Mouse (Mus musculus): ENCODE measurements at regions not wholly inside any gene's neighbourhood (a gene's known extent, or its start where the extent isn't known, plus 50 kb on each side); places are given as distances from the start of the nearest gene placed in this dataset.

DNA sequence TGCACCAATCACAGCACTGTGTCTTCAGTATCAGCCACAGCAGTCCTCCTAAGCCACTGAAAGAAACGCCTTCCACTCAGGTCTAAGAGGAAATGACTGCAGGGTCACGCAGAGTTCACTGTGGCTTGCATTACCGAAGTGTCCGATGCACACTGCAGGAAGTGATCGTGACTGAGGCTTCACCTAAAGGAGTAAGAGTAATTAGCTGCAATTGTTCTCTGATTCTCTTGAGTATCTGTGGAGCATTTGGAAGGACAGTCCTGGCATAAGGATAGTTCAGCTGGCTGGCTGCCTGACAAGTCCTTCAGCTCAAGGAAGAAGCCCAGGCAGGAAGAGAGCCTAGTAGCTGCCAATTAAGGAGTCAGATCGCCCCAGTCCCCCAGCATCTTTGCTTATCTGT lies 252.2 kb upstream of the Rpl38 start:
- 50% methylated on average over 6 of the region's 6 CpGs for WGBS
- Histone ChIP-seq H3K9me3 (ENCODE audit: control insufficient read depth) (no peaks in the 10 kb centered on the region), H3K9ac (ENCODE audit: low read depth, low read length) (no peak overlapping the region), H3K36me3 (ENCODE audit: control insufficient read depth, insufficient read depth) (no peaks in the 10 kb centered on the region), H3K4me2 (replicated peaks; ENCODE audit: low read depth) (no peak overlapping the region), H3K4me3 (ENCODE audit: low read depth, low read length) (no peak overlapping the region), H3K4me1 (replicated peaks; ENCODE audit: control insufficient read depth, insufficient read depth, low read length) (no peaks in the 10 kb centered on the region), H3K27me3 (replicated peaks; ENCODE audit: control insufficient read depth, insufficient read depth, low read length) (no peaks in the 10 kb centered on the region), H3K27ac (ENCODE audit: low read depth, low read length) (no peak overlapping the region)
- no peak for ATAC-seq
- TF ChIP-seq CTCF (IDR thresholded peaks at IDR 0.05; ENCODE audit: low read depth): no peak

DNA sequence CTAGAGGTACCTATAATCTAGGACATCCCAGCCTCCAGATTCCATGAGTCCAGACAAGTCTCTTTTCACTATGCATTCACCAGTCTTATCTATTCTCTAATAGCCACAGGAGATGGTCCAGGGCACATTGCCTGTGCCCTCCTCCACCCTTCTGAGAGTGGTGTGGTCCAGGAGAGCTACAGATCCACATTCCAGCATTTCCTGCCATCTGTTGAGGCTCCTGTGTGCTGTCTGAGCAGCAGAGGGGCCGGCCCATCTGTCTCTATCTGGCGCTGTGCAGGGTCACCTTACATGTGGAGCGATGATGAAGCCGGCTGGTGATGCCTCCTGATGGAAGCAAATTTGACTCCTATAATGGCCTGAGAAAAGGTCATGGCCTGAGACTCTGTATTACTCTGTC lies 263.9 kb upstream of the Rpl38 start:
- TF ChIP-seq CTCF (IDR thresholded peaks at IDR 0.05; ENCODE audit: low read depth): no peak
- no peak for ATAC-seq
- H3K9me3 ChIP-seq (ENCODE audit: control insufficient read depth): no peaks in the 10 kb centered on the region
- H3K4me2 ChIP-seq (replicated peaks; ENCODE audit: low read depth): no peak overlapping the region
- H3K9ac ChIP-seq (ENCODE audit: low read depth, low read length): no peak overlapping the region
- H3K4me3 ChIP-seq (ENCODE audit: low read depth, low read length): no peak overlapping the region
- no peaks in the 10 kb centered on the region for H3K4me1 ChIP-seq (replicated peaks; ENCODE audit: control insufficient read depth, insufficient read depth, low read length)
- no peaks in the 10 kb centered on the region for H3K36me3 ChIP-seq (ENCODE audit: control insufficient read depth, insufficient read depth)
- no peak overlapping the region for H3K27ac ChIP-seq (ENCODE audit: low read depth, low read length)
- no peaks in the 10 kb centered on the region for H3K27me3 ChIP-seq (replicated peaks; ENCODE audit: control insufficient read depth, insufficient read depth, low read length)
- 64% methylated on average over 4 of the region's 4 CpGs for WGBS

DNA sequence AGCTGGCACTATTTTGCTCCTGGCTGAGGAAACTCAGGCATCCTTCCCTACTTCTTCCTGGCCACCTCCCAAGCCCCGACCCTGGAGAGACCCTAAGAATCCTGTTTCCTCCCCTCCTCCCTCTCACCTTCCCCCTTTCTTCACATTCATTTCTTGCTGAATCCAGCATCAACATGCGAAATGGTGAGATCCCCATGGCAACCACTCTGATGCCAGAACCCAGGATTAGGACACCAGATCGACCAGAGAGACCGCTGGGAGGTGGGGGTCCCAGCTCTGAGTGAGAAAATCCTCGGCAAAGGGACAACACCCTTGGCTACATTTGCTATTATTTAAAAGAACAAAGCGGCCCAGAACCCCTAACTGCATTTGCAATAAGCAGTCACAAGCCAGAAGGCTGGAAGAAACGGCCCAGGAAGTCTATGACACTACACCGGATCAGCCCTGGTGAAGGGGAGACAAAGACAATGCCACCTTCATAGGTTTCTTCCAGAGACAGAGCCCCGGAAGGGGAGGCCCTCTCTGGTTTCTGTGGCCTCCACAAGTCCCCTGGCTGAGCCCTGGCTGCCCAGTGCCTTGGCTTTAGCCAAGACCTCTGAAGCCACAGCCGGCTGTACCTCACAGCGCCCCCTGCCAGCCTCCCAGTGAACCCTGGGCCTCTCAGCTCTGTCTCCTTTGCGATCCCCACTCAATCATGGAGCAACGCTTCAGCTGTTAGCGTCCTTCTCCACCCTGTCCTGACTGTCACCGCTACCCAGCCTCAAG lies 265.6 kb upstream of the Rpl38 start:
- Histone ChIP-seq H3K4me3 (ENCODE audit: low read depth, low read length) (no peak overlapping the region), H3K27ac (ENCODE audit: low read depth, low read length) (no peak overlapping the region), H3K36me3 (ENCODE audit: control insufficient read depth, insufficient read depth) (no peaks in the 10 kb centered on the region), H3K4me2 (replicated peaks; ENCODE audit: low read depth) (no peak overlapping the region), H3K9ac (ENCODE audit: low read depth, low read length) (no peak overlapping the region), H3K4me1 (replicated peaks; ENCODE audit: control insufficient read depth, insufficient read depth, low read length) (no peaks in the 10 kb centered on the region), H3K27me3 (replicated peaks; ENCODE audit: control insufficient read depth, insufficient read depth, low read length) (no peaks in the 10 kb centered on the region), H3K9me3 (ENCODE audit: control insufficient read depth) (no peaks in the 10 kb centered on the region)
- TF ChIP-seq CTCF (IDR thresholded peaks at IDR 0.05; ENCODE audit: low read depth): peak; percentile 55
- 52% methylated on average over 15 of the region's 15 CpGs for WGBS
- ATAC-seq: no peak

DNA sequence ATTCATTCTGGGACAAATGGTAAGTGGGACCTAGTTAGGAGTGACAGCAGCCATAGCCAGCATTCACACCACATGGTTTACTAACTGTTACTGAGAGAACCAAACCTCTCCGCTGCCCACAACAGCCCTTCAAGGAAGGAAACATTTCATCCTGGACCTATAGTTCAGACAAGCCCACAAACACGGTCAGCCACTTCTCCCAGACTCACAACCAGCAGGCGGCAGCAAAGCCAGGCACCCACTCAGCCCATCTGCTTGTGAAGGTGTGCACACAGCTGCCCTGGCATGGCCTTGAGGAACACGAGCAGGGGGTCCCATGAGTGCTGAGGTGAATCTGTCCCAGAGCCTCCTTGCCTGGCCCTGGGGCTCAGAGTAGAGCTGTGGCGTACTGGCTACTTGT lies 267.6 kb upstream of the Rpl38 start:
- 56% methylated on average over 5 of the region's 5 CpGs for WGBS
- no peaks in the 10 kb centered on the region for H3K4me1 ChIP-seq (replicated peaks; ENCODE audit: control insufficient read depth, insufficient read depth, low read length)
- no peaks in the 10 kb centered on the region for H3K27me3 ChIP-seq (replicated peaks; ENCODE audit: control insufficient read depth, insufficient read depth, low read length)
- peak; percentile 60 for TF ChIP-seq CTCF (IDR thresholded peaks at IDR 0.05; ENCODE audit: low read depth)
- no peak overlapping the region for H3K27ac ChIP-seq (ENCODE audit: low read depth, low read length)
- no peaks in the 10 kb centered on the region for H3K36me3 ChIP-seq (ENCODE audit: control insufficient read depth, insufficient read depth)
- no peak overlapping the region for H3K9ac ChIP-seq (ENCODE audit: low read depth, low read length)
- ATAC-seq: no peak
- no peaks in the 10 kb centered on the region for H3K9me3 ChIP-seq (ENCODE audit: control insufficient read depth)
- H3K4me2 ChIP-seq (replicated peaks; ENCODE audit: low read depth): no peak overlapping the region
- no peak overlapping the region for H3K4me3 ChIP-seq (ENCODE audit: low read depth, low read length)

DNA sequence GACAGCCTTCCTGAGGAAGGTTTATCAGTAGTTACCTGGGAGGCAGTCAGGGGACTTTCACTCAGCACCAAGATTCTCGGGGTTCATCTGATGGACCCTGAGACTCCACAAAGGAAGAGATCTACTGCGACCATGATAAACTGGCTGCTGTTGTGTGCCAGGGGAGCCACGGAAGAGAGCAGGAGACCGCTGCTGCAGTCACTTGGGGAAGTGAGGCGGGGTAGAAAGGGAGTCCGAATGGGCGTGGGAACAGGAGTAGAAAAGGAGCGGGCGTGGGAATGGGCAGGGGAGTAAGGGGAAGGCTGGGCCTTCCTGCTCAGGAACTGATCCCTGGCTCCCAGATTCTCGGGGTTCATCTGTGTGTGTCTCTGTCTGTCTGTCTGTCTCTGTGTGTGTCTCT lies 276.2 kb upstream of the Rpl38 start:
- no peaks in the 10 kb centered on the region for H3K27me3 ChIP-seq (replicated peaks; ENCODE audit: control insufficient read depth, insufficient read depth, low read length)
- no peak for TF ChIP-seq CTCF (IDR thresholded peaks at IDR 0.05; ENCODE audit: low read depth)
- no peak for ATAC-seq
- no peaks in the 10 kb centered on the region for H3K9me3 ChIP-seq (ENCODE audit: control insufficient read depth)
- H3K4me3 ChIP-seq (ENCODE audit: low read depth, low read length): no peak overlapping the region
- H3K9ac ChIP-seq (ENCODE audit: low read depth, low read length): no peak overlapping the region
- H3K4me2 ChIP-seq (replicated peaks; ENCODE audit: low read depth): no peak overlapping the region
- no peak overlapping the region for H3K27ac ChIP-seq (ENCODE audit: low read depth, low read length)
- H3K4me1 ChIP-seq (replicated peaks; ENCODE audit: control insufficient read depth, insufficient read depth, low read length): no peaks in the 10 kb centered on the region
- WGBS: 67% methylated on average over 10 of the region's 10 CpGs
- H3K36me3 ChIP-seq (ENCODE audit: control insufficient read depth, insufficient read depth): no peaks in the 10 kb centered on the region

DNA sequence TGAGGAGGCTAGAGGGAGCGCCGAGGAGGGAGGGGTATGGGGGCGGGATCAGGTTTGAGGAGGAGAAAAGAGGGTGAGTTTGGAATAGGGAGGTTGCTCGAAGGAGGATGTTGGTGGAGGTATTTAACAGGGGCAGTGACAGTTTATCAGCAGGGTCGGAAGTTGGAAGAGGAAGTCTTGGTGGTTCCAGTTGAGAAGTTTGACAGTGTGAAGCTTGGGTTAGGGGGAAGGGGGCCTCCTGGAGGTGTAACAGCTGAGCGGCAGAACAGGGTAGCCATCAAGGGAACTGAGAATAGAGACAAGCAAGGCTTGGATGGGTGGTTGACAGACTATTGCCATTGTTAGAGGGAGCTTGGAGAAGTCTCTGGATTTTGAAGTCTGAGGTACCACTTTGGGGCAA lies 276.8 kb upstream of the Rpl38 start:
- WGBS: 65% methylated on average over 6 of the region's 6 CpGs
- Histone ChIP-seq H3K4me2 (replicated peaks; ENCODE audit: low read depth) (no peak overlapping the region), H3K27ac (ENCODE audit: low read depth, low read length) (no peak overlapping the region), H3K27me3 (replicated peaks; ENCODE audit: control insufficient read depth, insufficient read depth, low read length) (no peaks in the 10 kb centered on the region), H3K4me1 (replicated peaks; ENCODE audit: control insufficient read depth, insufficient read depth, low read length) (no peaks in the 10 kb centered on the region), H3K9me3 (ENCODE audit: control insufficient read depth) (no peaks in the 10 kb centered on the region), H3K36me3 (ENCODE audit: control insufficient read depth, insufficient read depth) (no peaks in the 10 kb centered on the region), H3K4me3 (ENCODE audit: low read depth, low read length) (no peak overlapping the region), H3K9ac (ENCODE audit: low read depth, low read length) (no peak overlapping the region)
- no peak for TF ChIP-seq CTCF (IDR thresholded peaks at IDR 0.05; ENCODE audit: low read depth)
- ATAC-seq: no peak

DNA sequence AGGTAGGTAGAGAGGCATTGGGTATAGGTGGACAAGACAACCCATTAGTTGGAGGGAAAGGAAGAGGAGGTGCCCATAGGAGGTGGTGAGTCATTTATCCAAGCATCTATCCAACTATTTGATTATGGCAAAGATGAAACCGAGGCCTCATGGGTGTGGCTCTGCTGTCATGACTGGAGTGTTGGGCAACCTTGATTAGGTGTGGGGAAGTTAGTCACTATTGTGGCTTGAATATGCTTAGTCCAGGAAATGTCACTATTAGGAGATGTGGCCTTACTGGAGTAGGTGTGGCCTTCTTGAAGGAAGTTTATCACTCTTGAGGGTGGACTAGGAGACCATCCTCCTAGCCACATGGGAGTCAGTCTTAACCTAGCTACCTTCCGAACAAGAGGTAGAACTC lies 281.2 kb upstream of the Rpl38 start:
- Histone ChIP-seq H3K27me3 (replicated peaks; ENCODE audit: control insufficient read depth, insufficient read depth, low read length) (no peaks in the 10 kb centered on the region), H3K4me2 (replicated peaks; ENCODE audit: low read depth) (no peak overlapping the region), H3K4me1 (replicated peaks; ENCODE audit: control insufficient read depth, insufficient read depth, low read length) (no peaks in the 10 kb centered on the region), H3K36me3 (ENCODE audit: control insufficient read depth, insufficient read depth) (no peaks in the 10 kb centered on the region), H3K9me3 (ENCODE audit: control insufficient read depth) (no peaks in the 10 kb centered on the region), H3K27ac (ENCODE audit: low read depth, low read length) (no peak overlapping the region), H3K4me3 (ENCODE audit: low read depth, low read length) (no peak overlapping the region), H3K9ac (ENCODE audit: low read depth, low read length) (no peak overlapping the region)
- 71% methylated on average over 2 of the region's 2 CpGs for WGBS
- no peak for ATAC-seq
- no peak for TF ChIP-seq CTCF (IDR thresholded peaks at IDR 0.05; ENCODE audit: low read depth)
